Mouse (Mus musculus): ENCODE data around the gene Ank3.

The Ank3 gene

DNA sequence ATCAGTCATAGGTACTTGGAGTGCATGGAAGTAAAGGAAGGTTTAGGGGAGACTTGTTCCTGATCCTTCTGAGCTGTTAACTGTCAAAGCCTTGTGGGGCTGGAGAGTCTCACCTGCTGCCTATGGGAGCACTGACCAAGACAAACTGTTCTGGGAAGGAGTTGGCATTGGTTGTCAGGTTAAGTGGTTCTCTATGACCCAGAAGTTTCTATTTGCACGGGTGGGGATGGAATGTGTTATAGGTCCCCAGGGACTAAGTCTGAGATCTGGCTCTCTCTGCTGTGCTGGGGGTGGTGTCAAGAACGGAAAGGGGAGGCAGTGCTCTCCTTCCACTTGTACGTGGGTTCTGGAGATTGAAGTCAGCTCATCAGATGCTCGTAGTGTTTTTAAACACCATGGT, 6.9 kb downstream of the Ank3 start:
- no peak for DNase-seq (ENCODE audit: low read depth)

DNA sequence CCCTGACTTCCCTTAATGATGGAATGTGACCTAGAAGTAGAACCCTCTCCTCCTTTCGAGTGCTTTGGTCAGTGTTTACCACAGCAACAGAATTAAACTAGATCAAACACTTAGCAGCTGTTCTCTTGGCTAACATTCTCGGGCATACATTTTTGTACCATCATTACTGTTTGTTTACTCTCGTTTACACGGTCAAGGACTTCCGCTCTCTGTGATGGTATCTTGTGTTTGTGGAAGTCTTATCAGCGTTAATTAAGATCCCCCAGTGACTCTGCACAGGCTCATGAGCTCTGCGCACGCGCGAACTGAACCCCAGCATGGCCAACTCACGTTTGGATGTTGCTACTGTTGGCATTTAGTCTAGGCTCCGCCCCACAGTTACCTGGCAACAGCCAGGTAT, 16.3 kb downstream of the Ank3 start:
- DNase-seq (ENCODE audit: low read depth) = no peak

DNA sequence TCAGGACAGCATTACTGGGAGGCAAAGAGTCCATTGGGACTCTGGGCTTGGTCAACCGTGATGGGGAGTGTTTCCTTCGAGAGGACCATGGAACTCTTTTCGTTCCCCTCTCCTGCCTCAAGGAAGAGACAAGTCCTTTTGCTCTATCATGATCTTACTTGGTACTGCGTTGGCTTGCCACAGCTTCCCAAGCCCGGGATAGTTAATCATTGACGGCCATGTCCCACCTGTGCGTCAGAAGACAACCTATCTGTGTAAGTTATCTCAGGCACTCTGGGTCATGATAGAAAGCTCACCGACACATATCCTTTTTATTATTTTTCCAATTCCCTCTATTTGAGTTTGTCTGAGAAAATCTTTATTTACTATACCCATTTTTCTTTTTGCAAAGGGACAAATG, 20.1 kb downstream of the Ank3 start:
- no peak for DNase-seq (ENCODE audit: low read depth)

DNA sequence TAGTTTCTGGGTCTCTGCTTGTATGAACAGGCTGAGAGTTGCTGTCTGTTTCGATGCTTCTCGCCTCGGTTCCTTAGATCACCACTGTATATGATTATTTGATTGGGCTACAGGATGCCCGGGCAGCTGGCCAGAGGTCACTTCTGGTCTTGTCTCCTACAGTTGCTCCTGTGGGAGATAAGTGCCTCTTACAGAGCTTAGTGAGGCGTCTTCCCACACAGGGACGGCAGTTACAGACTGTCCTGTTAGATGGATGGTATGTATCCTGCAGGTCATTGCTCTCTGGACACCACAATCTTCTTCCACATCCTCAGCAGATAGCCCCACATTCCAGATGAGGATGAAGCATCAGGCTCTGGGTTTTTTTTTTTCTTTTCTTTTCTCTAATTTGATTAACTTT, 21.7 kb downstream of the Ank3 start:
- no peak for DNase-seq (ENCODE audit: low read depth)

DNA sequence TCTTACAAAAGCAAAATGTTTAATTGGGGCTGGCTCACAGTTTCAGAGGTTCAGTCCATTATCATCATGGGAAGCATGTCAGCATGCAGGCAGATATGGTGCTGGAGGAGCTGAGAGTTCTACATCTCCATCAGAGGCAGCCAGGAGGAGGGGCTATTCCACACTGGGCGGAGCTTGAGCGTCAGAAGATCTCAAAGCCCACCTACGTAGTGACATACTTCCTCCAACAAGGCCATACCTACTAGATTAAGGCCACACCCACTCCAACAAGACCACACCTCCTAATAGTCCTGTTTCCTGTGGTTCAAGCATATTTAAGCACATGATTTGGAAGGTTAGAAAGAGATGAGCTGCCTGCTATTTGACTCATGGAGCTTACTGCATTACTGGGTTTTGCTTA, 25.5 kb downstream of the Ank3 start:
- DNase-seq (ENCODE audit: low read depth) = no peak

DNA sequence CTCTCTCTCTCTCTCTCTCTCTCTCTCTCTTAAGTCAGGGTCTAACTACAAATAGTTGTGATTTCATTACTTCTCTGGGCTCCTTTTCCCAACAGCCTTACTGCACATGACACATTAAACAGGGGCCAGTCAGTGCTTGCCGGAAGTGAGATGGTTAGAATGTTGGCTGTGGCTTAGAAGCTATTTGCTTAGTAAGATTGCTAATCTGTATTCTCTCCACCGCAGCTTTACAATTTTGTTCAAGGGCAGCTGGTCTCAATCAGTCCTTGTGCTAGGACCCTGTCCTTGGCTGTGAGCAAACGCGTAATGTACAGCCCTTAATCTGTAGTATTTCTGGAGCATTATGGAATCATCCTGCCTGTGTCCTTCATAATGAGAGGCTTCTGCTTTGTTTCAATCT, 31.6 kb downstream of the Ank3 start:
- no peak for DNase-seq (ENCODE audit: low read depth)

DNA sequence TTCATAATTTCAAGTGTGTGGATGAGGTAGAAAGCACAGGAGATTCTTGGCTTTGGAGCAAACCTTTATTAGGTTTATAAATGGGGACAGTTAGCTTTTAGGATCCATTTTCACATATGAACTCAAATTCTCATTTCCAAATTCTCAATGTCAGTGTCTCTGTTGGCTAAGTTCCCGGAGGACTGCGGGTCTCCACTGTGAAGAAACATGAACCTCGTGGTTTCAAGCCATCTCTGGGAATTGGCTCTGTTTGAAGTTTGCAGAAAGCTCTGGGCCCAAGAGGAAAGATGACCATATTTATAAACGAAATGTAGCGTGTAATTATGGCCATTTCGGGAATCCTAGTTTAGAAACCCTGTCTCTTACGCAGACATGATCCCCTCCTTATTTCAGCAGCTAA, 32.5 kb downstream of the Ank3 start:
- no peak for DNase-seq (ENCODE audit: low read depth)

DNA sequence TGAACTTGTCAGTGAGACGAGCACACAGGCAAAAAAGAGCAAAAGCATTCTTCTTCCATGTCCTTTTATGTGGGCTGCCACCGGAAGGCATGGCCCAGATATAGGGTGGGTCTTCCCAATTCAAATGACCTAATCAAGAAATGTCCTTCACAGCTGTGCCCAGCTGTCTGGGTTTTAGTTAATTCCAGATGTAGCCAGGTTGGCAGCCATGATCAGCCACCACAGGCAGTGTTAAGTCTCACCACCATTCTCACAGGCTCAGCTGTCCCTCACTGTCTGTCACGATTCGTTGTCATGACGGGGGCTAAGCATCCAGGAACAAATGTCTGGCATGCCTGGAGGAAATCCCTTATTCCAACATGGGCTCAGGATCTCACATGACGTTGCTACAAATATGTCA, 36.6 kb downstream of the Ank3 start:
- no peak for DNase-seq (ENCODE audit: low read depth)

DNA sequence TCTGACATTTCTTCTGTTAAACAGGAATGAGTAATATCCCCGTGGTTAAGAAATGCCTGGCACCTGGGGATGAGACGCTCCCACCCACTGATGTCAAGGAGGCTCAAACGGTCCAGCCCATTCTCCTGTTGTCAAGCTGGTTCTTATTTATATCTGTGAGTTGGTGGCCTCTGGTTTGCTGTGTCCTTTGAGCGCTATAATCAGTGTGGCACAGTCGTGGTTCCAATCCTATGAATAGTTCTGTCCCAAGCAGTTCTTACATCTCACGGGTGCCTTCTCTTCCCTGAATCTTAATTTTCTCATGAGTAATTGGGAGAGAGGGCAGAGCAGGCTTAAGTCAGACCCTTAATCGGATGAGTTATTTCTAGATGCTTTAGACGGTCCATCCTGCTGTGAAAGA, 40.9 kb downstream of the Ank3 start:
- DNase-seq (ENCODE audit: low read depth) = no peak

DNA sequence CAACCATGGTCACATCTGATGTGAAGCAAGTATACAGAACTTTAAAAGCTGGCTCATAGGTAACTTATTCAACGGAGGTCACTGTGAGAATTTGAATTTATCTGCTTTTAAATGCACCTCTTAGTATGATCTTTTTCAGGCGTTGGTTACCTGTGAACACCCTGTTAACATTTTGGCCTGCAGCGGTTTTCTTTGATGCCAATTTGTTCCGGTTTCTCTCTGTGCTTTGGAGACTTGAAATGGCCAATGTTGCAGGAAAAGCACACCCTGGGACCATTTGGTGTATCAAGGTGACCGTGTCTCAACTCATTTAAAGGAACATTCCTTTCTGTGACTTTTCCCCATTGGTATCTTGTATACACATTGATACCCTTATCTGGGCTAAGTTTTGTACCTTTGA, 46.0 kb downstream of the Ank3 start:
- no peak for DNase-seq (ENCODE audit: low read depth)

DNA sequence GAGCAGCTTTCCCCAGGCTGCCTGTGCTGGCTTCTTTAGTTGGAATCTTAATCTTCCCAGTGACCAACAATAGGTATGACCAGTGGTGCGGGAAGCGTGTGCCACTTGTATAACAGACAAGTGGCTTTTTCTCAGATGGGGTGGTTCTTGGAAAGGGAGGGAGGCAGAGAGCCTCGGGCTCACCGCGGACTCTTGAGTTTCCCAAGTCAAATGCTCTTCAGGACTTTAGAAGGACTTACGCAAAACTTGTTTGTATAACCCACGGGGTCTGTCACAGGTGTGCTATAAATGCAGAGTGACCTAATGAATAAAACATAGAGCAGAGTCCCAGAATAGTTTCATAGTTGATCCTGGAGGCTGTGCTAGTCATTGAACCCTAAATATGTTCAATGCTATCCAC, 47.4 kb downstream of the Ank3 start:
- DNase-seq (ENCODE audit: low read depth) = no peak

DNA sequence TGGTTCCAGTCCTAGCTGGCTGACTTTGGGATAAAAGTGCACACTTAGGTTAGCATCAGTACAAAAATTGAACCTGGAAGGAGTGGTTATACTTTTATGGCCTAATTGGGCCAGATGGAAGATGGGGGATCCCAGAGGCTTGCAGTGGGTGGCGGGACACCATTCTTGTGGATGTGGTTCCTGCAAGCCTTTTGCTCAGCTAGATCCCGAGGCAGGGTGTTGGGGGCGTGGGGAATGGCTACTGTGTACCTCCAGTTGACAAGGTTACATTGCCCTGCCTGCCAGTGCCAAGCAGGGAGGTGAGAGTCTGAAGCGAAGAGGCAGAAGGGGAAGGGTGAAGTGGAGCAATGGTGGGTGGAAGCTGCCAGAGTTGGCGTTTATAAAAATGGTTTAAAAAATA, 48.0 kb downstream of the Ank3 start:
- no peak for DNase-seq (ENCODE audit: low read depth)

DNA sequence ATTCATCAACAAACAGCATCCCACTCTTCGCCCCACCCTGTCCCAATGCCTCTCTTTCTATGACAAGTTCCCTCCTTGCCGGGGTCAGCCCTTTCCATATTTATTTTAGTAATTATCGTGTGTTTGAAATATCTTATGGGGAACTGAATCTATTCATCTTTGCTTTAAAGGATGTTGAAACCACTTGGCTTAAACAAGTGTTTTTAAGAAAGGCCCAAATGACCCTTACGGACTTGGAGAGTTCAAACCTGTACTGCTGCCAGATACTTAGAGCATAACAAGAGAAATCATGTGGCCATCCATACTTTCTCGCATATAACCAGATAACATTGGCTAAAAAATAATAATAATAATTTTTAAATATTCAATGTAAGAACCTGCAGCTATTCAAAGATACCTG, 48.7 kb downstream of the Ank3 start:
- no peak for DNase-seq (ENCODE audit: low read depth)

DNA sequence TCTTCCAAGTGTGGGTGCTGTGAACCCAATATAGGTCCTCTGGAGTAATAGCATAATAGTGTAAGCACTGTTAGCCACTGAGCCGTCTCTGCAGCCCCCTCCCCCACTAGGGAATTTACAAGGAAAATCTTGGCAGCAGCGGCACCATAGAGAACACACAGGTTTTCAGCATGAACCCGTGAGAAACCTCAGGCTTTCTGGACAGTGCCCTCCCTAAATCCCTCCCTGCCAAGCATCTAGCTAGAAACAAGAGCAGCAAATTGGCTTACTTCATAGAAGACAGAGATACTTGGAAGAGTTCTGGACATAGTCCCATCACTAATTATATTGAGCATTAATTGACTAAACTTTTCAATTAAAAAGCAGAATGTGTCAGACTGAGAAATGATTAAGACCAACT, 49.6 kb downstream of the Ank3 start:
- no peak for DNase-seq (ENCODE audit: low read depth)

DNA sequence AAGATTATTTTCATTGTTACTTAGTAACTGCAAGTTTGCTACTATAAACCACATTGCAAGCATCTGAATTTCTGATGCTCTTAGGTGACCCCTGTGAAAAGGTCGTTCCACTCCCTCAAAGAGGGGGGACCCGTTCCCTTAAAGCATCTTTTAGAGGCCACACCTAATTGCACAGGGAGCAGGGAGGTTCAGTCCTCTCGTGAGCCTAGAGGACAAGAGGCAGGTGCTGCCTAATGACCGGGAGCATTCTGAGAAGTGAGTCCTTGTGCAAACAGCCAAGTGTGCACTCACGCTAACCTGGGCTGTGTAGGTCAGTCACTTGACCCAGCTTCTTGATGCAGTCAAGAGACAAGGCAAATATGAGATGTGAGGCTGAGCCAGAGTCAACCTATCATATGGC, 52.4 kb downstream of the Ank3 start:
- no peak for DNase-seq (ENCODE audit: low read depth)

DNA sequence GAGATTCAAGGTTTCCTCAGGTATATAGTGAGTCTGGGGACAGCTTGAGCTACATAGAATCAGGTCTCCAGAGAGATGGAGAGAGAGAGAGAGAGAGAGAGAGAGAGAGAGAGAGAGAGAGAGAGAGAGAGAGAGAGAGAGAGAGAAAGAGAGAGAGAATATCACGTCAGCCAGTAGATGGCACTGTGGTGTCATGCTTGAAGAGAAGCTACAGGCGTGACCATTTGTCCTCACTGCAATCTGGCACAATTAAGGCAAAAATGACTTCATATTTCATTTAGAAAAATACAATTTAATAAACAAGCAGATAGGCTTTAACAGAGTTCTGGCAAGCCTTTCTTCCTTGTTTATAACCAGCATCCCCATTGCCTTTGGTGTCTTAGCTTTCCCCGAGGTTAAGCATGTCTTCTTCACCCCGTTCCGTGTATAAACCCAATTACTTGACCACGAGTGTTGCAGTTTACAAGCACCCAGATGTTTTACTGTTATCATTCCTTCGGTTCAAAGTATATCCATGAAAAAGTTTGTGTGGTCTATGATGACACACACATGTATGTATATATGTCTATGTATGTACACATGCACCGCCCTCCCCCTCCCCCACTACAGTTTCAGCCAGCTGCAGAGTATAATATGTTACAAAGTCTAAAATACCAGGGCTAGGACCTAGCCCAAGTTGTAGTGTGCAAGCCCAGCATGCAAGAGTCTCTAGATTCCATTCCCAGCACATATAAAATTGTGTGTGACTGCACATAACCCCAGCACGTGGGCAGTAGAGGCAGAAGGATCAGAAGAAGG, 53.8 kb downstream of the Ank3 start:
- no peak for DNase-seq (ENCODE audit: low read depth)

DNA sequence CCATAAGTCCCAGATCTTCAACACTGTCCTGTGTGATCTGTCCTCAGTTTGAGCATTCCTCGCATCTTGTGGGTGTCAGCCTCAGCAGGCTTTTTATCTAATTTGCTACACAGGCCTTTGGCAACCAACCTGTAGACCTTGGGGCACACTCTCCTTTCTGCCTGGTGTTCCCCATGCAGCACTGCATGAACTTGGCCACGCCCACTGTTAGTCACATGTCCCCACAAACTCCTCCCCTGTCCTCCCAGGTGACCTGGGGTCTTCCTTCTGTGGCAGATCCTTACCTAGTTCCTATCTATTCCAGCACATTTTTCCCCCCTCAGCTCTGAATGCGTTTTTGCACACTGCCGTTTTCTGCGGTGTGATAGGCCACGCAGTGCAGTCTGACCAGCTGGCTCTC, 55.0 kb downstream of the Ank3 start:
- DNase-seq (ENCODE audit: low read depth) = no peak

DNA sequence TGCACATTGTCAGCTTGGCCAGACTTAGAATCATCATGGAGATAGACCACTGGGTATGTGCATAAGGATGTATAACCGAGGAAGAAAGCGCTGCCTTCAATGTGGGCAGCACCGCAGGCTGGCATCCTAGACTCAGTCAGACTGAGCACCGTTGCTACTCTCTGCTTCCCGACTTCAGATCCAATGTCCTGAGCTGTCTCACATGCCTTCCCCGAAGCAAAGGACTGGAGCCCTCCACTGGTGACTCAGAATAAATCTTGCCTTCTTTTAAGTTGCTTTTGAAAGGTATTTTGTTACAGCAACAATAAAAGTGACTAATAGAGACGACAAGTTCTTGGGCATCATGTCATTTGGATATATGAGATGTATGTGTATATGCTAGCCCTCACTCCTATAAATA, 55.9 kb downstream of the Ank3 start:
- DNase-seq (ENCODE audit: low read depth) = no peak

DNA sequence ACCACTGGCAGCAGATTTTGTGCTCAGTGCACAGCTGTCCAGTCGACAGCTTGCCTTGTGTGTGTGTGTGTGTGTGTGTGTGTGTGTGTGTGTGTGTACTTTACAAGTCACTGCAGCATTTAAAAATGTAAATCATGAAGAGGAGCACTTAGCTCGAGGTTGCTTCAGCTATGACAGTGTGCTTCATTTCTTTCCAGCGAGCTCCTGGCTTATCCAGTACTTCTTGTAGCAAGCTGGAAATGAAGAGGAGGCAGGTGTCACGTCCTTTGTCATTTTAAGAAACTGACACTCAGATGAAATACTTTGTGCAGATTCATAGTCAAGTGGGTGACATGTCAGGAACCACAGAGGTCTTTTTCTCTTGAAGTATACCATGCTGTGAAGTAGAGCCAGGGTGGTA, 66.3 kb downstream of the Ank3 start:
- DNase-seq (ENCODE audit: low read depth) = no peak

DNA sequence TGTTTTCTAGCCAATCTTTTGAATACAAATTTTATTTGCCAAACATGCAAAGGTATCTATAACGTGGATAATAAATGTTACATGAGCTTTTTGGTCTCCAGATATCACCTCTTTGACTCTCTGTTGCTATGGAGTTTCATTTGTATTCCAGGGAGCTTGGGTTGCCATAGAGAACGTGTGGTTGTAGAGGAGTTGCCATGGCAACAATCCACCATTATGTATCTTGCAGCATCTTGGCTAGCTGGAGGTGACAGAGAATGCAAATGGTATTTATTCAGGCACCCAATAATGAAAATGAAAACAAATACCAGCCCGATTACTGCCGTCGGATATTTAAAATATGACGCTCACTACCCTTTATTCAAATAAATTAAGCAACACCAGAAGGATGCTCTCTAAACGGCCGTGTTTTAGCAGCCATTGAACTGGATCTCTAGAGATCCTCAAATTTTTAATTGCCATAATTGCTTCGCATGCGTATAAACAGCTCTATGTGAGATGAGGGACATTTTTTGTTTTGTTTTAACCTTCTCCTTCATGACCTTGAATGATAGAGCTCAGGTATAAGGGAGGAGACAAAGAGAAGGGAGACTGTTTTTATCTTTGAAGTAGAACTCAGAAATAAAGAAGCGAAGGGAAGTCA, 67.1 kb downstream of the Ank3 start:
- no peak for DNase-seq (ENCODE audit: low read depth)

DNA sequence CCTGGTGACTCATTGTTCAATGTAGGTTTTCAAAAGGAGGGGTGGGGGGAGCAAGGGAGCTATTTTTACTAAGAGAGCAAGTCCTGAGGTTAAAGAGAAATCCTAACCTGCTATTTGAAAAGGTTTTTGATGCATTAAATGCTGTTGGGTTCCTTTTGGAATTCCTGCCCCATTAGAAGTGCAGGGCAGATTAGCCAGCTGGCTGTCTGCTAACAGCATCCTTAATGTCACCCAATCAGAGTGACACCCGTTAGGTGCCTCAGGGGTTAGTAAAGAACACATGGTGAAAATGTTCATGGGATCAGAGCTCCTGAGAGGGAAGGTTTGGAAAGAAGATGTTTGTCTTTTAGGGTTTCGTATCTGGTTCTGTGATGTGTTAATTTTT, 67.6 kb downstream of the Ank3 start:
- no peak for DNase-seq (ENCODE audit: low read depth)

DNA sequence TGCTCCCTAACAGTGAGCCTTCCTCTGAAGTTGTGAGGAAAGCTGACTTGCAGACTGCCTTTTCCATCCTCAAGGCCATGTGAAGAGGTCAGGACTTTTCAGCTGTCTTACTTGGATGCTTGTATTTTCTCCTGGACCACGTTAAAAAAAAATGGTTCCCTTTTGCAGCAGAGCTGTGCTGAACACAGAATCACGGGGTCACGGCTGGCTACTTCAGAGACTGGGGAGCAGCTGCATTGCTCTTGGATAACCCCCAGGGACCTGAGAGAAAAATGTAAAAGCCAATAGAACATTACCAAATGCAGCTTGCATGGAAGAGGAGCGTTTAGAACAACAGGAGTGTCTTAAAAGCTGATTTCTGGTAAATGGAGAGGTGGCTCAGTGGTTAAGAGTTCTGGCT, 68.0 kb downstream of the Ank3 start:
- DNase-seq (ENCODE audit: low read depth) = no peak

DNA sequence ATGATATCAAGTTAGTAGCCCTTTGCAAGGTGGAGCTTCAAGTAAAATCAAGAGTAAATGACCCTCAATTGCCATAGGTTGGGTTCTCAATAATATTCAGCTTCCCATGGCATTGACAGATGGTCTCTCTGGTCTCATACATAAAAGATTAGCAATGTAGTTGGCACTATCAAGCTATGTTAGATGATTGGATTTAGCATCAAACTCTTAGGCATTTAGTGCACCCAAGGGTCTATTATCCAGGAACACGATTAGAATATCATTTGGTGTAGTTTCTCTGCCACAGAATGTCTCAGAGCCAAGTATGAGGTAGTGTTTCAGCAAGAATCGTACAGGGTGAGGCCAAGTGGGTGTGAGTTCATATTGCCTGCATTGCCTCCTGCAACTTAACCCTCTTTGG, 68.6 kb downstream of the Ank3 start:
- DNase-seq (ENCODE audit: low read depth) = no peak

DNA sequence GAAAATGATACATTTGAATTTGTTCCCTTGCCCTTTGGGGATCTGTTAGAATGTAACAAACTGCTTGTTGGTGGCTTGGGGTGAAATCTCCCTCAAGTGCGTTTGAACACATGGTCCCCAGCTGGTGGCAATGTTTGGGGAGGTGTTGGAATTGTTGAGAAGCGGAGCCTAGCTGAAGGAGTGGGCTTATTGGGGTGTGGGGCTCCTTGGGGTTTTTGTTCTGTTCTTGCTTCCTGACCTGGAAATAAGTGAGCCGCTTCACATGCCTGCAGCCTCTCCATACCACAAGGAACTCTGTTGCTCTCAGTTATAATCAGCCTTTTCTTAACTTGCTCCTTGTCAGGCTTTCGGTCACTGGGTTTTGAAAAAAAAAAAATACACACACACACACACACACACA, 73.3 kb downstream of the Ank3 start:
- DNase-seq (ENCODE audit: low read depth) = no peak
